Mouse (Mus musculus): ENCODE data around the gene Olfr524. TPM values are rescaled to one million over a fixed set of nuclear protein-coding genes. Genes with fewer than 3 reads are reported as not detected.

The Olfr524 gene
- 0.03 TPM in 1 of 2 replicates, not detected in the other for polyA plus RNA-seq (2012)

DNA sequence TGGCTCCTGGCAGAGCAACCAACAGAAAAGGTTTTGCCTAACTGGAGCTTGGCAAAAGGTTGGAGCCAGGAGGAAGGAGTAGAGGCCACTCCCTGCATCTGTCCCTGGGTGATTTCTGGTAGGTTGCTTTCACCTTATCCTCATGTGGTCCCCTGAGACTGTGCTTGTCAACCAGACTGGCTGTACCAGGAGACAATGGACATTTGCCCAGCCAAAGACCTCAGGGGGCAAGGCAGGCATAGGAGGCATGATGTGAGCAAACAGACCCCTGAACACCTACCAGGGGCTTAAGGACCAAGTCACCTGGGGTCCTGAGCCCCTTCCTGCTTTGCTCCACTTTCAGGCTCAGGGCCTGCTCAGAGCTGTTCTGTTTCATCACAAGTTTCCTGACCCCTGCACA is at the start of gene Olfr524:
Gene Olfr524, minus strand, starts transcription at position 101 of the 400 bp plus-strand sequence.
- Histone ChIP-seq H3K9me3 (ENCODE audit: control insufficient read depth, low read length) (no peaks in the 10 kb centered on the region), H3K36me3 (ENCODE audit: control insufficient read depth) (no peaks in the 10 kb centered on the region), H3K27me3 (ENCODE audit: control insufficient read depth) (no peaks in the 10 kb centered on the region), H3K4me3 (replicated peaks) (no peak within 1 kb of the TSS), H3K4me1 (ENCODE audit: control insufficient read depth) (peaks cover 40% of the 10 kb centered on the region)
- TF ChIP-seq TAL1 (IDR thresholded peaks at IDR 0.05; ENCODE audit: low read length) (no peak), GATA1 (IDR thresholded peaks at IDR 0.05; ENCODE audit: low read length) (no peak)

- H3K27me3 ChIP-seq (ENCODE audit: control insufficient read depth), result no peaks in the 10 kb centered on the region
- H3K9me3 ChIP-seq (ENCODE audit: control insufficient read depth, low read length), result no peaks in the 10 kb centered on the region
- H3K4me1 ChIP-seq (ENCODE audit: control insufficient read depth), result no peaks in the 10 kb centered on the region
- TF ChIP-seq GATA1 (IDR thresholded peaks at IDR 0.05; ENCODE audit: low read length) (no peak), TAL1 (IDR thresholded peaks at IDR 0.05; ENCODE audit: low read length) (no peak)
- no peak overlapping the region for H3K4me3 ChIP-seq (replicated peaks)
- H3K36me3 ChIP-seq (ENCODE audit: control insufficient read depth), result no peaks in the 10 kb centered on the region
Measured at GRCm38 (mm10) chr7:140253780-140254299, 48.1 kb upstream of the Olfr524 start.

- TF ChIP-seq GATA1 (IDR thresholded peaks at IDR 0.05; ENCODE audit: low read length) (no peak), TAL1 (IDR thresholded peaks at IDR 0.05; ENCODE audit: low read length) (no peak)
- Histone ChIP-seq H3K4me1 (ENCODE audit: control insufficient read depth) (no peaks in the 10 kb centered on the region), H3K4me3 (replicated peaks) (no peak within 1 kb of the TSS), H3K9me3 (ENCODE audit: control insufficient read depth, low read length) (no peaks in the 10 kb centered on the region), H3K27me3 (ENCODE audit: control insufficient read depth) (no peaks in the 10 kb centered on the region), H3K36me3 (ENCODE audit: control insufficient read depth) (no peaks in the 10 kb centered on the region)
Measured at GRCm38 (mm10) chr7:140247216-140247615, 41.5 kb upstream of the Olfr524 start, which contains the start of gene 5830411N06Rik. TSS of gene 5830411N06Rik (plus strand) at chr7:140247284.

GRCm38 (mm10) chr7:140233696-140234095 is 27.9 kb upstream of the Olfr524 start:
- Histone ChIP-seq H3K4me1 (ENCODE audit: control insufficient read depth) (no peaks in the 10 kb centered on the region), H3K27me3 (ENCODE audit: control insufficient read depth) (no peaks in the 10 kb centered on the region), H3K9me3 (ENCODE audit: control insufficient read depth, low read length) (peaks cover 14% of the 10 kb centered on the region), H3K36me3 (ENCODE audit: control insufficient read depth) (no peaks in the 10 kb centered on the region), H3K4me3 (replicated peaks) (no peak overlapping the region)
- no peak for TF ChIP-seq GATA1 (IDR thresholded peaks at IDR 0.05; ENCODE audit: low read length)
- no peak for TF ChIP-seq TAL1 (IDR thresholded peaks at IDR 0.05; ENCODE audit: low read length)

GRCm38 (mm10) chr7:140231026-140231425 is 25.3 kb upstream of the Olfr524 start:
- Histone ChIP-seq H3K4me1 (ENCODE audit: control insufficient read depth) (no peaks in the 10 kb centered on the region), H3K9me3 (ENCODE audit: control insufficient read depth, low read length) (peaks cover 16% of the 10 kb centered on the region), H3K4me3 (replicated peaks) (no peak overlapping the region), H3K36me3 (ENCODE audit: control insufficient read depth) (no peaks in the 10 kb centered on the region), H3K27me3 (ENCODE audit: control insufficient read depth) (no peaks in the 10 kb centered on the region)
- no peak for TF ChIP-seq GATA1 (IDR thresholded peaks at IDR 0.05; ENCODE audit: low read length)

DNA sequence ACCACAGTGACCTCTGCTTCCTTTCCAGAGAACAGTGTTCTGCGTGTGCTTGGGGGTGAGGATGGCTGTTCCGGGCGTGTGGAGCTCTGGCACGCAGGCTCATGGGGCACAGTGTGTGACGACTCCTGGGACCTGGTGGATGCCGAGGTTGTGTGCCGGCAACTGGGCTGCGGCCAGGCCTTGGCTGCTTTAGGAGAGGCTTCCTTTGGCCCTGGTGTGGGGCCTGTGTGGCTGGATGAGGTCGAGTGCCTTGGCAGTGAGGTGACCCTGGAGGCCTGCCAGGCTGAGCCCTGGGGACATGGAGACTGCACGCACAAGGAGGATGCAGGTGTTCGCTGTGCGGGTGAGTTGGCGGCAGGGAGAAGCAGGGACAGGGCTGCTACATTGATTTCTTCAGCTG is 22.7 kb upstream of the Olfr524 start:
- no peak overlapping the region for H3K4me3 ChIP-seq (replicated peaks)
- peaks cover 2% of the 10 kb centered on the region; the same call in 1 of the 2 replicates for H3K9me3 ChIP-seq (ENCODE audit: control insufficient read depth, low read length)
- H3K27me3 ChIP-seq (ENCODE audit: control insufficient read depth), result no peaks in the 10 kb centered on the region
- no peak for TF ChIP-seq TAL1 (IDR thresholded peaks at IDR 0.05; ENCODE audit: low read length)
- TF ChIP-seq GATA1 (IDR thresholded peaks at IDR 0.05; ENCODE audit: low read length), result no peak
- H3K36me3 ChIP-seq (ENCODE audit: control insufficient read depth), result no peaks in the 10 kb centered on the region
- H3K4me1 ChIP-seq (ENCODE audit: control insufficient read depth), result no peaks in the 10 kb centered on the region

GRCm38 (mm10) chr7:140224209-140224608 is 18.4 kb upstream of the Olfr524 start:
- Histone ChIP-seq H3K27me3 (ENCODE audit: control insufficient read depth) (no peaks in the 10 kb centered on the region), H3K4me3 (replicated peaks) (no peak overlapping the region), H3K36me3 (ENCODE audit: control insufficient read depth) (no peaks in the 10 kb centered on the region), H3K4me1 (ENCODE audit: control insufficient read depth) (no peaks in the 10 kb centered on the region), H3K9me3 (ENCODE audit: control insufficient read depth, low read length) (peaks cover 2% of the 10 kb centered on the region; the same call in 1 of the 2 replicates)
- TF ChIP-seq TAL1 (IDR thresholded peaks at IDR 0.05; ENCODE audit: low read length) (no peak), GATA1 (IDR thresholded peaks at IDR 0.05; ENCODE audit: low read length) (no peak)

GRCm38 (mm10) chr7:140220375-140220774 is 14.6 kb upstream of the Olfr524 start:
- no peaks in the 10 kb centered on the region for H3K4me1 ChIP-seq (ENCODE audit: control insufficient read depth)
- no peak overlapping the region for H3K4me3 ChIP-seq (replicated peaks)
- TF ChIP-seq TAL1 (IDR thresholded peaks at IDR 0.05; ENCODE audit: low read length) (no peak), GATA1 (IDR thresholded peaks at IDR 0.05; ENCODE audit: low read length) (no peak)
- H3K9me3 ChIP-seq (ENCODE audit: control insufficient read depth, low read length), result no peaks in the 10 kb centered on the region
- no peaks in the 10 kb centered on the region for H3K27me3 ChIP-seq (ENCODE audit: control insufficient read depth)
- no peaks in the 10 kb centered on the region for H3K36me3 ChIP-seq (ENCODE audit: control insufficient read depth)

DNA sequence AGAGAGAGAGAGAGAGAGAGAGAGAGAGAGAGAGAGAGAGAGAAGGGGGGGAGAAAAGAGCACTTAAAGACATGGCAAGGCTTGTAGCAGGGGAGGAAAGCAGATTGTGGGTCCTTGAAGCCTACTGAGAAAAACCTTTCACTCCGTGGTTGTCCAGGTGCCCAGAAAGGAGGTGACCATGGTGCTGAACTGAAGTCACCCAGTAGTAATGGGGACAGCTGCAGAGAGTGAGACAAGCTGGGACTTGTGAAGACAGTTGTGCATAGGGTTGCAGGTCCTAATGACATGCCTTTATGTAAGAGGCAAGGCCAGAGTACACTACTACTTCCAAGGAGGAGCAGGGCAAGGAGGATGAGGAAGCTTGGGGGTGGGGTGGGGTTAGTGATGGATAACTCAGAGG is 13.5 kb upstream of the Olfr524 start:
- Histone ChIP-seq H3K4me1 (ENCODE audit: control insufficient read depth) (no peaks in the 10 kb centered on the region), H3K27me3 (ENCODE audit: control insufficient read depth) (no peaks in the 10 kb centered on the region), H3K9me3 (ENCODE audit: control insufficient read depth, low read length) (no peaks in the 10 kb centered on the region), H3K4me3 (replicated peaks) (no peak overlapping the region), H3K36me3 (ENCODE audit: control insufficient read depth) (no peaks in the 10 kb centered on the region)
- no peak for TF ChIP-seq TAL1 (IDR thresholded peaks at IDR 0.05; ENCODE audit: low read length)
- TF ChIP-seq GATA1 (IDR thresholded peaks at IDR 0.05; ENCODE audit: low read length), result no peak

DNA sequence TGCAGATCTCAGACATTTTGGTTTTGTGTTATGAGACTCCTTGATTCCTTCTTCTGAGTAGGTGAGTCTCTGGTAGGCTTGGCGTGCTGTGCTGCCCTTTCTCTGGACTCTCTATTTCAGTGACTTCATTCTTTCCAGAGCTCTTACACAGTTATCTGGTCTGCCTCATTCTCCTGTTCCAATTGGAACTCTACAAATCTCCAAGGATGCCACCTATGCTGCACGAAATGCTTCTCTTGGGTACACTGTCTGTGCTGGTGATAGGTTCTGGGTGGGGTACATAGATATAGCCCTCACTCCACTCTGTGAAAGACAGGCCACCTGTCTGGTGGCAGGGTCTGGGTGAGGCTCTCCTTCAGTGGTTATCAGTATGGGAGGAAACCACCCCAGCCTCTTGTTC is 12.2 kb upstream of the Olfr524 start, which contains the start of gene Cd163l1:
Gene Cd163l1, plus strand, starts transcription at position 301 of the 400 bp plus-strand sequence.
- Histone ChIP-seq H3K9me3 (ENCODE audit: control insufficient read depth, low read length) (no peaks in the 10 kb centered on the region), H3K27me3 (ENCODE audit: control insufficient read depth) (no peaks in the 10 kb centered on the region), H3K4me1 (ENCODE audit: control insufficient read depth) (no peaks in the 10 kb centered on the region), H3K4me3 (replicated peaks) (no peak within 1 kb of the TSS), H3K36me3 (ENCODE audit: control insufficient read depth) (no peaks in the 10 kb centered on the region)
- TF ChIP-seq TAL1 (IDR thresholded peaks at IDR 0.05; ENCODE audit: low read length) (no peak), GATA1 (IDR thresholded peaks at IDR 0.05; ENCODE audit: low read length) (no peak)
